Mouse (Mus musculus) liver, embryonic 11.5 days (tissue): ENCODE results near the gene Fam222a. TPM values are rescaled to one million over a fixed set of nuclear protein-coding genes. Genes with fewer than 3 reads are reported as not detected.

Source experiments
- ATAC-seq: fragments of 200-750 bp; cut with Nextera tagmentation; replicated peaks from 2 replicates; pipeline ENCODE4 v1.8.0; 2017; ENCODE audit warnings: moderate number of reproducible peaks, mild to moderate bottlenecking, moderate TSS enrichment, moderate library complexity; ENCODE audit not compliant: low FRiP score
- DNase-seq: peaks from one replicate; pipeline ENCODE4 v3.0.0-alpha.2; 2017; ENCODE audit warnings: low spot score
- H3K27ac ChIP-seq: fragments of 300-500 bp; sonication (generic); 2 replicates; pipeline ENCODE4 v1.5.1; 2014; ENCODE audit warnings: mild to moderate bottlenecking, low read depth, low read length, control low read depth
- H3K27me3 ChIP-seq: fragments of 300-500 bp; sonication (generic); replicated peaks from 2 replicates; pipeline ENCODE4 v1.6.1; 2014; ENCODE audit warnings: low read length, mixed read lengths; ENCODE audit not compliant: control insufficient read depth, insufficient read depth
- H3K36me3 ChIP-seq: fragments of 300-500 bp; sonication (generic); 2 replicates; pipeline ENCODE4 v1.6.1; 2014; ENCODE audit warnings: mild to moderate bottlenecking, low read length, moderate library complexity, mixed read lengths; ENCODE audit not compliant: control insufficient read depth, insufficient read depth
- H3K4me1 ChIP-seq: fragments of 300-500 bp; sonication (generic); replicated peaks from 2 replicates; pipeline ENCODE4 v1.6.1; 2014; ENCODE audit warnings: low read length, mixed read lengths; ENCODE audit not compliant: control insufficient read depth, insufficient read depth
- H3K4me2 ChIP-seq: fragments of 300-500 bp; sonication (generic); 2 replicates; pipeline ENCODE4 v1.6.1; 2014; ENCODE audit warnings: mild to moderate bottlenecking, control low read depth, moderate library complexity
- H3K4me3 ChIP-seq: fragments of 300-500 bp; sonication (generic); 2 replicates; pipeline ENCODE4 v1.5.1; 2014; ENCODE audit warnings: low read depth, low read length, control low read depth
- H3K9ac ChIP-seq: fragments of 300-500 bp; sonication (generic); 2 replicates; pipeline ENCODE4 v1.6.1; 2014; ENCODE audit warnings: low read depth, low read length, control low read depth
- H3K9me3 ChIP-seq: fragments of 300-500 bp; sonication (generic); 2 replicates; pipeline ENCODE4 v1.6.1; 2016; ENCODE audit warnings: low read length, inconsistent platforms, mixed read lengths; ENCODE audit not compliant: control insufficient read depth
- WGBS: fragments of 180-500 bp; shearing (Covaris S2); extraction: QIAGEN DNeasy Blood & Tissue Kit; methylation state at CpG from one replicate; pipeline ENCODE4 v1.1.7; 2014; 5-methylcytosine and 5-hydroxymethylcytosine counted together
- polyA plus RNA-seq: library from polyadenylated mRNA; unstranded; fragments of >200 nt; fragmentation: Nextera tagmentation; extraction: Ambion mirVana; gene quantifications from 2 replicates; pipeline ENCODE4 v1.2.1, GENCODE M21; 2014

The Fam222a gene
- polyA plus RNA-seq, 1 experiment from 2014 or later = 2.3 TPM

GRCm38 (mm10) chr5:114552507-114553208, 15.2 kb upstream of the Fam222a start:
- no peaks in the 10 kb centered on the region for H3K36me3 ChIP-seq
- H3K27ac ChIP-seq = no peak overlapping the region
- H3K4me2 ChIP-seq = no peak overlapping the region
- 56% methylated on average over 13 of the region's 13 CpGs for WGBS
- no peak for ATAC-seq
- H3K4me3 ChIP-seq = no peak overlapping the region
- no peaks in the 10 kb centered on the region for H3K9me3 ChIP-seq
- H3K27me3 ChIP-seq = no peaks in the 10 kb centered on the region
- DNase-seq = no peak
- no peak overlapping the region for H3K9ac ChIP-seq
- H3K4me1 ChIP-seq = peaks cover 11% of the 10 kb centered on the region

GRCm38 (mm10) chr5:114553706-114554105, 14.1 kb upstream of the Fam222a start:
- Histone ChIP-seq H3K36me3 (no peaks in the 10 kb centered on the region), H3K27ac (no peak overlapping the region), H3K9ac (no peak overlapping the region), H3K4me2 (no peak overlapping the region), H3K4me3 (no peak overlapping the region), H3K27me3 (no peaks in the 10 kb centered on the region), H3K9me3 (no peaks in the 10 kb centered on the region), H3K4me1 (peaks cover 16% of the 10 kb centered on the region)
- WGBS = 52% methylated on average over 8 of the region's 8 CpGs
- no peak for DNase-seq
- no peak for ATAC-seq

GRCm38 (mm10) chr5:114555424-114555823, 12.4 kb upstream of the Fam222a start:
- Histone ChIP-seq H3K9me3 (no peaks in the 10 kb centered on the region), H3K4me2 (no peak overlapping the region), H3K27me3 (no peaks in the 10 kb centered on the region), H3K27ac (no peak overlapping the region), H3K4me3 (no peak overlapping the region), H3K4me1 (peaks cover 13% of the 10 kb centered on the region), H3K36me3 (no peaks in the 10 kb centered on the region), H3K9ac (no peak overlapping the region)
- no peak for ATAC-seq
- WGBS = 84% methylated on average over 2 of the region's 2 CpGs
- DNase-seq = no peak

GRCm38 (mm10) chr5:114556109-114556508, 11.7 kb upstream of the Fam222a start:
- DNase-seq (no peak), ATAC-seq (no peak)
- no peaks in the 10 kb centered on the region for H3K27me3 ChIP-seq
- H3K4me2 ChIP-seq = no peak overlapping the region
- H3K4me3 ChIP-seq = no peak overlapping the region
- no peak overlapping the region for H3K9ac ChIP-seq
- H3K4me1 ChIP-seq = peaks cover 13% of the 10 kb centered on the region
- no peak overlapping the region for H3K27ac ChIP-seq
- H3K36me3 ChIP-seq = no peaks in the 10 kb centered on the region
- 63% methylated on average over 11 of the region's 11 CpGs for WGBS
- no peaks in the 10 kb centered on the region for H3K9me3 ChIP-seq

- H3K9ac ChIP-seq = no peak overlapping the region
- no peaks in the 10 kb centered on the region for H3K36me3 ChIP-seq
- DNase-seq (no peak), ATAC-seq (peak; percentile 76)
- peak overlapping the region; percentile 81 for H3K27ac ChIP-seq
- H3K9me3 ChIP-seq = no peaks in the 10 kb centered on the region
- no peaks in the 10 kb centered on the region for H3K27me3 ChIP-seq
- H3K4me1 ChIP-seq = peaks cover 12% of the 10 kb centered on the region
- H3K4me2 ChIP-seq = peak overlapping the region; percentile 27; the same call in 1 of the 2 replicates
- no peak overlapping the region for H3K4me3 ChIP-seq
- WGBS = 52% methylated on average over 20 of the region's 20 CpGs
These were observed 9.8 kb upstream of the Fam222a start for GRCm38 (mm10) chr5:114557765-114558731.

- Histone ChIP-seq H3K27ac (peak overlapping the region; percentile 9; the same call in 1 of the 2 replicates), H3K4me3 (no peak overlapping the region), H3K4me1 (peaks cover 17% of the 10 kb centered on the region), H3K4me2 (peak overlapping the region; percentile 6; the same call in 1 of the 2 replicates), H3K27me3 (no peaks in the 10 kb centered on the region; the same call in 1 of the 2 replicates), H3K36me3 (no peaks in the 10 kb centered on the region), H3K9ac (no peak overlapping the region), H3K9me3 (peaks cover 7% of the 10 kb centered on the region; the same call in 1 of the 2 replicates)
- 0 out of 2 replicates have a peak, but pooled peaks have one; percentile 29 for ATAC-seq
- 13% methylated on average over 9 of the region's 9 CpGs for WGBS
- no peak for DNase-seq
These were observed 7.3 kb upstream of the Fam222a start for GRCm38 (mm10) chr5:114560533-114560936.

GRCm38 (mm10) chr5:114560965-114561364, 6.9 kb upstream of the Fam222a start:
- H3K4me2 ChIP-seq = peak overlapping the region; percentile 6; the same call in 1 of the 2 replicates

GRCm38 (mm10) chr5:114563994-114564393, 3.8 kb upstream of the Fam222a start:
- Histone ChIP-seq H3K27me3 (peaks cover 23% of the 10 kb centered on the region), H3K36me3 (no peaks in the 10 kb centered on the region)
- WGBS = 90% methylated on average over 7 of the region's 7 CpGs

More at GRCm38 (mm10) chr5:114560965-114561364, 6.9 kb upstream of the Fam222a start:
- no peak overlapping the region for H3K9ac ChIP-seq
- no peak overlapping the region for H3K4me3 ChIP-seq
- H3K4me1 ChIP-seq = peaks cover 19% of the 10 kb centered on the region
- WGBS = 50% methylated on average over 5 of the region's 5 CpGs
- no peaks in the 10 kb centered on the region for H3K36me3 ChIP-seq
- peaks cover 7% of the 10 kb centered on the region; the same call in 1 of the 2 replicates for H3K9me3 ChIP-seq
- H3K27ac ChIP-seq = peak overlapping the region; percentile 9; the same call in 1 of the 2 replicates
- H3K27me3 ChIP-seq = no peaks in the 10 kb centered on the region; the same call in 1 of the 2 replicates
- DNase-seq (no peak), ATAC-seq (no peak)

More at GRCm38 (mm10) chr5:114563994-114564393, 3.8 kb upstream of the Fam222a start:
- ATAC-seq = no peak
- Histone ChIP-seq H3K4me3 (no peak overlapping the region), H3K27ac (no peak overlapping the region), H3K9ac (no peak overlapping the region), H3K4me1 (peaks cover 19% of the 10 kb centered on the region), H3K9me3 (peaks cover 7% of the 10 kb centered on the region; the same call in 1 of the 2 replicates), H3K4me2 (no peak overlapping the region)
- DNase-seq = no peak
